Mouse (Mus musculus): Measurements from ENCODE around the gene Pex11b. TPM values are rescaled to one million over a fixed set of nuclear protein-coding genes. Genes with fewer than 3 reads are reported as not detected.
"Not testable (repeated sequence)": the region's sequence is repeated elsewhere in the genome, so short reads cannot be mapped to it uniquely, and the experiment has no call there.

Pex11b gene
- polyA plus RNA-seq, 1 experiment: 61.4 TPM

DNA sequence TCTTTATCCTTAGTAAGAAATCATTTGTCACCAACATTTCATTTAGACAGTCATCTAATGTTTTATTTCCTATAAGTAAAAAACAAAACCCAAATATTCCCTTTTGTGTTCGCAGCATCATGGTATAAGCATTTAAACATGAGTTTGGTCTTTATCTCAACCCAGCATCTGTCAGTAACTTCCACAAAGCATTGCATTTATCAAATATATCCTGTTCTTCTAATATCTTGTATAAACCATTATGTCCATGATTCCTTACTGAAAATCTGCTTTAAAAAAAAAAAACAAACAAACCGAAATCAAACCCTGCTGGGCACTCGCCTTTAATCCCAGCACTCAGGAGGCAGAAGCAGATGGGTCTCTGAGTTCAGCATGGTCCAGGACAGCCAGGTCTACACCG is 28.6 kb upstream of the Pex11b start:
- no peak for DNase-seq (ENCODE audit: extremely low spot score in 1 of 2, low spot score in 1 of 2)

DNA sequence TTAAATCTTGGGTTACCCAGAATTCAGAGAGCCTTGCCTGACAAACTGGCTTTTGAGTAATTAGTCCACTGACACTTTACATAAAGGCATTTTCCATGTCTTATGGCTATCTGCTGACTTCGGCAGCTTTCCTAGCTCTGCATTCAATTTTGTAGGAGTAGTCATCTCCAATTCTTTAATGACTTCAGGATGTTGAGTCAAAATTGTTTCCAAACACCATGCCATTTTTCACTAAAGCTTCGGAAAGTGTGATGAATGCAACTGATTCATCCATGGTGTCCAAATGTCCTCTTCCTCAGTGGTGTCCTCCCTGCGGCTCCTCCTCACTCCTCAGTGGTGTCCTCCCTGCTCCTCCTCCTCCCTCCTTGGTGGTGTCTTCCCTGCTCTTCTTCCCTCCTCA is 17.2 kb upstream of the Pex11b start:
- DNase-seq (ENCODE audit: extremely low spot score in 1 of 2, low spot score in 1 of 2): no peak

DNA sequence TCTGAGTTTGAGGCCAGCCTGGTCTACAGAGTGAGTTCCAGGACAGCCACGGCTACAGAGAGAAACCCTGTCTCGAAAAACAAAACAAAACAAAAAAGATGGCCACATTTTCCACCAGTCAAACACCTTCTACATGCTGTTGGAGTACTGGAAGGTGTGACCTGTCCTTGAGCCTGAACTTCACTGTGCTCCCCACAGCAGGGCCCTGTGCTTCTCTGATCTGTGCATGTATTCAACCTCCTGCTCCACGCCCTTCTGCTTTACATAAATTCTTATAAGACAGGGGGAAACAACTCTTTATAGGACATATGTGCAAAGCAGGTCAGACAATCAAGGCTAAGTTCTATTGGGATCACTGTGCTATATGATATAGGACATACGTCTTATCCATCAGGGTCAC is 12.0 kb upstream of the Pex11b start:
- DNase-seq (ENCODE audit: extremely low spot score in 1 of 2, low spot score in 1 of 2): no peak

DNA sequence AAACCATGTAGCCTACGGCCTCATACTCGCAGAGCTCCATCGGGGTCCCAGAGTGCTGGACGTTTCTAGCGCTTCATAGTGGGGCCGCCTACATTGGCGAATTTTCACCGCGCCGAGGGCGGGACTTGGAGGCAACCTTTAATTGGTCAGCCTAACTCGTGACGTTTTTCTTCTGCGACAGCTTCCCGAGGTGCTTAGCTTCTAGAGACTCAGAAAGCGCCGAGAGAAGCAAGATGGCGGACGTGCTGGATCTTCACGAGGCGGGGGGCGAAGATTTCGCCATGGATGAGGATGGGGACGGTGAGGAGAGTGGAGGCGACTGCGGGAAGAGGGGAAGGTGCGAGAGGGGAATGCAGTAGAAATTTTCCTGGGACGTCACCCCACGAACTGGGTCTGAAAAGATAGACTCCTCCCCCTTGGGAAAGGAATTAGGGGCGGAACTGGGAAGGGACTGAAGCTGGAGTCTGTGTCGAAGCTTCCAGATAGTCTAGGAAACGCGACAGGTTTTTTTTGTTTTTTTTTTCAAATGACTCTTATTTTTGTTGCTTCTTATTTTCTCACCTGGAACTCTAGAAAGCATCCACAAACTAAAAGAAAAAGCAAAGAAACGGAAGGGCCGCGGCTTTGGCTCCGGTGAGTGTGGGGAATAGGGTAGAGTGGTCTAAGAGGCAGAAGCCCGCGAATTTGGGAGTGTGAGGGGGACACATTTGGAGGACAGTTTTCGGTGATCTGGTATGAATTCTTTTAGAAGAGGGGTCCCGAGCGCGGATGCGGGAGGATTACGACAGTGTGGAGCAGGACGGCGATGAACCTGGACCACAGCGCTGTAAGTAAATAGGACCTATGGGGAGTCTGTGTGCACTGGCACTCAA is 5.2 kb upstream of the Pex11b start, which contains the start of gene Rbm8a:
Gene Rbm8a (plus strand): TSS at position 205 of the 872 bp plus-strand sequence.
- peak; percentile 96 to 99 for DNase-seq (ENCODE audit: extremely low spot score in 1 of 2, low spot score in 1 of 2)

DNA sequence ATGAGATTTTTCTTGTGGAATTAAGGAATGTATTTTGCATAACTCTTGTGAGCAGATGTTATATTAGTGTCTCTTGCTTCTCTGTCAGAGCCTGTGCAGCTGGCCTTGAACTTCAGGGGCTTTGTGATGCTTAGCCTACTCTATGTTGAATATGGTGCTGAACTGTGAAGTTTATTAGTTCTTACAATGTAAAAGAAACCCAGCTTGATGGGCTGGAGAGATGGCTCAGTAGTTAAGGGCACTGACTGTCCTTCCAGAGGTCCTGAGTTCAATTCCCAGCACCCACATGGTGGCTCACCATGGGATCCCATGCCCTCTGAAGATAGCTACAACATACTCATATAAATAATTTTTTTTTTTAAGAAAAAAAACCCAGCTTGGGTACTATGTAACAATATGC is 3.1 kb upstream of the Pex11b start:
- DNase-seq (ENCODE audit: extremely low spot score in 1 of 2, low spot score in 1 of 2): no peak

DNA sequence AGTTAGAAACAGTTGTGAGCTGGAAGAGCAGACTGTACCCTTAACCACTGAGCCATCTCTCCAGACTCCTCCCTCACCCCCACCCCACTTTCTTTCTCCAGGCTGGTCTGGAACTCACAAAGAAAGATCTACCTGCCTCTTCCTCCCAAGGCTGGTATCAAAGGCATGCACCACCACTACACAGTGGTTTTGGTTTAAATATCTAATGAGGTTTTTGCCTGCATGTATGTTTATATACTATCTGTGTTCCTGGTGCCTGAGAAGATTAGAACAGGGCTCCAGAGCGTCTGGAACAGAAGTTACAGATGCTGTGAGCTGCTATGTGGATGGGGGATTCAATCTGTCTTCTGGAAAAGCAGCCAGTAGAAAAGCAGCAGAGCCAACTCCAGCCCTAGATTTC is 1.2 kb upstream of the Pex11b start:
- no peak for DNase-seq (ENCODE audit: extremely low spot score in 1 of 2, low spot score in 1 of 2)

DNA sequence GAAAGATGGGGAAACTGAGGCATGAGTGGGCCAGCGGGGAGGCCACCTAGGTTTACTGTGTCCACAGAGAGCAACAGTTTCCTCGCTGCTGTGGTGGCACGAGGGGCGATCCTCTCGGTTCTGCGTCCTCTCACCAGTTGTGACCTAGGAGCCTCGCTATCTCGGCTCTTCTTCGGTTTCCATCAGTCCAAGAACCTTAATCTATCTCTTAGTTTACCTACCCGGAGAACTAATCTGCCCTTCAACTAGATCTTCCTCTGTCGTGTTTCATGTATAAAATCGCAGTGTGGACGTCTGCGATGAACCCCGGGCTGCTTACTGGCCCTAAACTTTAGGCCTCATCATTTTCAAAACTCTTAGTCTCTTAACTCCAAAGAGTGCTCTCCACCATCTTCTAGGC is 730 bp downstream of the Pex11b start:
- DNase-seq (ENCODE audit: extremely low spot score in 1 of 2, low spot score in 1 of 2): no peak

DNA sequence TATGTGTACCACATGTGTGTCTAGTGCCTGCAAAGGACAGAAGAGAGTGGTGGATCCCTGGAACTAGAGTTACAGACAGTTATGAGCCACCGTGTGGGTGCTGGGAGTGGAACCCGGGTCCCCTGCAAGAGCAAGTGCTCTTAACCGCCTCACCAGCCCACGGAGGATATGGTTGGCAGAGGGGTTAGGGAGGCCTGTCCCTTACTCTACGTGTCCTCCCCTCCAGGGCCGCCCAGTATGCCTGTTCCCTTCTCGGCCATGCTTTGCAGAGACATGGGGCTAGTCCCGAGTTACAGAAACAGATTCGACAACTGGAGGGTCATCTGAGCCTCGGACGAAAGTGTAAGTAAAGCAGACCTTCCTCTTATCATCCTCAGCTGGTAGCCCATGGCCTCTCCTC is 1.3 kb downstream of the Pex11b start:
- DNase-seq (ENCODE audit: extremely low spot score in 1 of 2, low spot score in 1 of 2): no peak

DNA sequence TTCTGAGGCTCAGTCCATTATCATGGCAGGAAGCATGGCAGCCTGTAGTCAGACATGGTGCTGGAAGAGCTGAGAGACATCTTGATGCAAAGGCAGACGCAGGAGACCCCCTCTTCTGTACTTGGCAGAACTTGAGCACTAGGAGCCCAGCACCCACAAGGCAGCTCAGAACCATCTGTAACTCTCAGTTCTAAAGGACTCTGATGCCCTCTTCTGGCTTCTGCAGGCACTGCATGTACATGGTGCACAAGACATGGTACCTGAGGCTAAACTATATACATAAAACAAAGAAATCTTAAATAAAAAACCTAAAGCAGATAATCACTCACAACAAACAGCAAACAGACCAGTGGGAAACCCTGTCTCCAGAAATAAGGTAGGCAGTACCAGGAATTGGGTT is 4.0 kb downstream of the Pex11b start:
- DNase-seq (ENCODE audit: extremely low spot score in 1 of 2, low spot score in 1 of 2): peak in 1 of 2 experiments; percentile 78

DNA sequence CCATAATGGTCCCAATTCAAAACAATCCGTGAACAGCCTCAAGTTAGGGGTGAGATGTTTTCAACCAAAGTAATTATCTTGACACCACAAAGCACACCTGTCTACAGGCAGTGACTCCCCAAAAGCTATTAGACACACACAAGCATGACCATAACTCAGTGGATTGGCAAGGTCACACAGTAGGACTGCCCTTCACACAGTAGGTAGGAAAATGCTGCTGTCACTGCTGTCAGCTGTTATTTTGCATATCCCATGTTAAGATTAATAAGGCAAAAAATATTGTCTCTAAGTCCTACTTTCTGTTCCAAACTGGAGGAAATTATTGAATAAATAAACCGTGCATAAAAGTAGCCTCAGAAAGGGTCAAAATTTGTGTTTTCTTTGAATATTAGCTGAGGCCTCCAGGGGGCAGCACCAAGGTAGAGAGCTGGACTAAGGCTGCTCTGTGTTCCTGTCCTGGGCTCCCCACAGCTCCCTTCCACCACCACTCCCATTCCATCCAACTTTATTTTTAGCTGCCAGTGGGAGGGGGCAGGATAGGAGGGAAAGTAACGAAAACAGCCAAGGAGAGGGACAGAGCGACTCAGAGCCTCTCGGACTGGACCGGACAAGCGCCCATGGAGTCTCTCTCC is 10.0 kb downstream of the Pex11b start, which contains the start of gene Itga10:
Gene Itga10 (plus strand): TSS at position 567 of the 632 bp plus-strand sequence.
- peak in 1 of 2 experiments; percentile 41 for DNase-seq (ENCODE audit: extremely low spot score in 1 of 2, low spot score in 1 of 2)

DNA sequence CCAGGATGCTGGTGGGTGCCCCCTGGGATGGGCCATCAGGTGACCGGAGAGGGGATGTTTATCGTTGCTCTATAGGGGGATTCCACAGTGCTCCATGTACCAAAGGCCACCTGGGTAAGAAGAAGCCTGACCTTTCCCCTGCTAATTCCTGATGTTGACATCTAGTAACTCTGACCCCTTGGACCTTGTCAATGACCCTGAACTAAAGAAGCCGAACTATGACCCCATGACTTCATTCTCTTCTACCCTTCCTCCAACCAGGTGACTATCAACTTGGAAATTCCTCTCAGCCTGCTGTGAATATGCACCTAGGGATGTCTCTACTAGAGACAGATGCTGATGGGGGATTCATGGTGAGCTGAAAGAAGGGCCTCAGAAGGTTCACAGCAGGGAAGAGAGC is 12.2 kb downstream of the Pex11b start:
- DNase-seq (ENCODE audit: extremely low spot score in 1 of 2, low spot score in 1 of 2): no peak

DNA sequence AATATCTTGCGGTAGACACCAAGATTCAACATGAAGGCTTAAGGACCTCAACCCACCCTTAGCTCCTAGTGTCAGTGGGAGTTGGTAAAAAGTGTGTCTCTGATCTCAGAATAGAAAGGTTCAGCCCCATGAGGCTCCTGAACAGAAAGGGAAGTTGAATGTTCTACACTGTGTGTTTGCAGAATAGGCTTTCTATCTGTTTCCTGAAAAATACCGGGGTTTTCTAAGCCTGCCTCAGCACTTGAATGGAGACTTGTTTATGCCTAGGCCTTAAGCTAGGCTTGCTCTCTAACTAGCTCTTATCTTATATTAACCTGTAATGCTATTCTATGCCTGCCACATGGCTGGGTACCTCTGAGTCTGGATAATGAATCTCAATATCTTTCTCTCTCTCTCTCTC is 25.7 kb downstream of the Pex11b start:
- no peak for DNase-seq (ENCODE audit: extremely low spot score in 1 of 2, low spot score in 1 of 2)

DNA sequence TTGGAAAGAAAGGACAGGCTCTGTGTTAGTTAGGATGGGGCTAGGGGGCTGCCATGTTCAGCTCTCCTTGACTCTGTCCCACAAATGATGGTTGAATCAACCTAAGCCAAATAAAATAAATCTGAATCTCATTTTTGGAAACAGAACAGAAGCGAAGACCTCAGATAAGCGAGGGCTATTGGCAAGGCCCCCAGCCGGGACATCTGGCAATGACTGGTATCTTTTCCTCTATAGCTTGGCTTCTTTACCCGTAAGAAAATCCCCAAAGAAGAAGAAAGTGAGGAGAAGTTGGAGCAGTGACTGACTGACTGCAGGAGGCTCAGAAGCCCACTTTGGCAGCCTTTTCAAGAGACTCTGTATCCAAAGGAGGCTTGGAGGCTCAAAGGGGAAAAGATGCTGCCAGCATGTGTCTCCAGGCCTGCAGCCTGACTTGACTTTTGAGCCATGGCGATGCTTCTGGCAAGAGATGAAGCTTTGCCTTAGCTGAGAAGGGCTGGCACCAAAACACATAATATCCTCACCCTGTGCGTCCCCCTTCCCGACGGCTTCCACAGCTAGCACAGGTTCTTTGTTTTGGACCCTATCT is 27.6 kb downstream of the Pex11b start:
- DNase-seq (ENCODE audit: extremely low spot score in 1 of 2, low spot score in 1 of 2): no peak

DNA sequence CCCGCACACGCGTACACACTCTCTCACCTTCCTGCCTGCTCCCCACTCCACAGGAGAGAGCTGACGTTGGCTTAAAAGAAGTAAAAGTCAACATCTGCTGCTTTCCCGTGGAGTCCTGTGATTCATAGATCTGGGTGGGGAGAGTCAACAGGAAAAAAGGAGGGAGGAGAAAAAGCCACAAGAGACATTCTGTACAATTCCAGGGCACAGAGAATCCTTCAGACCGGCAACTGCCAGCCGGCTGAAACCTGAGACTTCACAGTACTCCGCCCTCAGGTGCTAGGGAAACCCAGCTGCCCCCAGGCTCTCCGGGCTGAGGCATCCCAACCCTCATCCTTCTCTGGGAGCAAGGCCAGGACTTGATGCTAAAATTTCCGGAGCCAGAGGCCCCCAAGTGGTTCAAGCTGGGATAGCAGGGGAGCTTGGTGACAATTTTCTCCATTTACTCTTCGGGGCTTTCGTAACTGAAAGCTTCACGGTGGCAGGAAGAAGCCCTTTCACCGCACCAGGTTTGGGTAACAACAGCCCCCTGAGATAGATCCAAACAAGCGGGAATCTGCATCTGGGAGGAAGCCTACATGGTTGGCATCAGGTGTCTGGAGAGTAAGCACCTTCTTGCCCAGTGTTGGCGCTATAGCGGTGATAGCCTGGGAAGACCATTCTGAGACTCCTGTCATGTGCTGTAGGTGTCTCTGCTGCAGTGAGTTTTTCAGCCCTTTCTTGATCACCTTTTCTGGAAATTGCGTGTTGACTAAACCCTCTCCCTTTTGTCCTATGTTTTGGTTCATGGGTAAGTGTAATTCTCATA is 28.5 kb downstream of the Pex11b start:
- peak; percentile 81 to 96 for DNase-seq (ENCODE audit: extremely low spot score in 1 of 2, low spot score in 1 of 2)

DNA sequence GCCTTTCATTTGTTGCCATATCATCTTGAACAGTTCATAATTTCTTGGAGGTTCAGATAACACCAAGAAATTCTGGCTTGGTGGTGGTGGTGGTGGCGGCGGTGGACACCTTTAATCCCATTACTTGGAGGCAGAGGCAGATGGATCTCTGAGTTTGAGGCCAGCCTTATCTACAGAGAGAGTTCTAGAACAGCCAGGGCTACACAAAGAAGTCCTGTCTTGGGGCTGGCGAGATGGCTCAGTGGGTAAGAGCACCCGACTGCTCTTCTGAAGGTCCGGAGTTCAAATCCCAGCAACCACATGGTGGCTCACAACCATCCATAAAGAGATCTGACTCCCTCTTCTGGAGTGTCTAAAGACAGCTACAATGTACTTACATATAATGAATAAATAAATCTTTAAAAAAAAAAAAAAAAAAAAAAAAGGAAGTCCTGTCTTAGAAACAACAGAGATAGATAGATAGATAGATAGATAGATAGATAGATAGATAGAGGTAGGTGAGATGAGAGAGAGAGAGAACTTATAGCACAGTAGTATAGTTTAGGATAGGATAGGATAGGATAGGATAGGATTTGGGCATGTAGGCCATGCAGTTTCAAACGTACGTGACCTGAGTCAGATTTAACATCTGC is 30.7 kb downstream of the Pex11b start:
- DNase-seq (ENCODE audit: extremely low spot score in 1 of 2, low spot score in 1 of 2): not testable (repeated sequence)

DNA sequence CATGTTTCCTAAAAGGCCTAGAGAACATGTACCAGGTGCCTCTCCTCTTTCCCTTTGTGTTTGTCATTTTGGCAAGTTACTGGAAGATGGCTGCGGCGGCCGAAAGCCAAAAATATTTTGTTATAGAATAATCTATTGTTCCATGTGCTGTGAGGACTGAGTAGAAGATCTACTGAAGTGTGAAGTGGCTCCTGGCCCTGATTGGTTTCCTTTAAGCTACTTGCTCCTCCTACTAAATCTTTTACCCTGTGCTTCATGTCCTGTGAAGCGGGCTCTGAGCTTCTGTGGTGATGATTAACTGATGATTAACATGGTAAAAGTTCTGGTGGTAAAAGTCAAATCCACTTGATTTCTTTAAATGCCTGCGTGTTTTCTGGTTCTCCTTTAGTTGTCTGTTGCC is 31.7 kb downstream of the Pex11b start:
- DNase-seq (ENCODE audit: extremely low spot score in 1 of 2, low spot score in 1 of 2): no peak

DNA sequence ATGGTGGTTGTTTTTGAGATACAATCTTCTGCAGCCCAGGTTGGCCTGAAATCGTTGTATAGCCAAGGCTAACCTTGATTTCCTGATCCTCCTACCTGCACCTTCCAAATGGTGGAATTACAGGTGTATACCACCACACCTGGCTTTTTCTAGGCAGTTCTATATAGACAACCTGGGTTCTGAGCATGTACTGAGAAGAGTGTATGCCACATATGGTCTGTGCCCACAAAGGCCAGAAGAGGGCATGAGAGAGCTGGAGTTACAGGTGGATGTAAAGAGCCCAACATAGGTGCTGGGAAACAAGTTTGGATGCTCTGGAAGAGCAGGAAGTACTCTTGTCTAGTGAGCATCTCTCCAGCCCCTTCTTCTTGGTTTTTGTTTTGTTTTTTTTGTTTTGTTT is 32.1 kb downstream of the Pex11b start:
- DNase-seq (ENCODE audit: extremely low spot score in 1 of 2, low spot score in 1 of 2): no peak

DNA sequence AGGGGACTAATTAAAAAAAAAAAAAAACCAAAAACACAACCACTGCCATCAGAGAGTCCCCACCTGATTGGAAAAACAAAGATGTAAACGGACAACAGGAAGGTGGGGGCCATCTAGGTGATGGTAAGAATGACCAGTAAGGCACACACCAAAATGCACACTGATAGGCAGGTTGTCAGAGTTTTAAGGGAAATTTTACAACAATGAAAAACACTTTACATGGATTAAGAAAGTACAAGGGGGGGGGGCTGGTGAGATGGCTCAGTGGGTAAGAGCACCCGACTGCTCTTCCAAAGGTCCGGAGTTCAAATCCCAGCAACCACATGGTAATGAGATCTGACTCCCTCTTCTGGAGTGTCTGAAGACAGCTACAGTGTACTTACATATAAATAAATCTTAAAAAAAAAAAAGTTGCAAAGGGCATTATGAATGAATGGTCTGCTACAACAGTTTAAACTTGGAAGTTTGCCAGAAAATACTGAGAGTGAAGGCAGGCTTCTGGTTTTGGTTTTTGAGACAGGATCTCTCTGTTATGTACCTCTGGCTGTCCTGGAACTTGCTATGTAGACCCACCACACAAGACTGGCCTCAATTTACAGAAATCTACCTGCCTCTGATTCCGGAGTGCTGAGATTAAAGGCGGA is 33.4 kb downstream of the Pex11b start:
- no peak for DNase-seq (ENCODE audit: extremely low spot score in 1 of 2, low spot score in 1 of 2)

DNA sequence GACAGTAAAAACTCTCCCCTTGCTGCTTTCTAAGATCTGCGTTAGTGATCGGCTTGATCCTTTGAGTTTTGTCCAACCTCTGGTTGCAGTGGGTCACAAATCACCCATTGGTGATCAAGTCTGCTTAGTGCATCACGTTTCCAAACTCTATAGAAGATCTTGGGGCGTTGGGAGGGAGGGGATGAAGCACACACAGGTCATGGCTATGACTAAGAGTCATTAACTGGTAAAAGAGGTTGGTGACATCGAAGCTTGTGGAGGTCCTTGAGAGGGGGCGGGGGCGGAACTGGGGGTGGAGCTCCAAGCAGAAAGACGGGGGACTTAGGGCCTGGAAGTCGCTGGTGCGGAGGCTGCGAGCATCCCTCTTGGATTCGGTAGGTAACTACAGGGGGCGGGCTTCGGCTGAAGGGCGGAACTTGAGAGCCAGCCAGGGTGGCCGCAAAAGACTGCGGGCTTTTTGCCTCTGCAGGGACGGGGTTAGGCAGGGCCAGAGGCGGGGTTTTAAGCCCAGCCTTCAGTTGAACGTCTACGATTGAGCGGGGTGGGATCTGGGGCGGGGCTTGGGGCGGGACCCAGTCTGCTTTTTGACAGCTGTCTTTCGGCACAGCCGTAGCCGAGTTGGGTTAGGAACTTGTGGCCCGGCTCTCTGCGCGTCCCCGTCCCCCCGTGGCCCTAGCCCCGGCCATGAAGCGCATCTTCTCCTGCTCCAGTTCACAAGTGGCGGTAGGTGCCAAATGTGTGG is 34.7 kb downstream of the Pex11b start, which contains the start of gene Ankrd35:
Gene Ankrd35 (plus strand): TSS at position 405 of the 742 bp plus-strand sequence.
- peak; percentile 52 to 74 for DNase-seq (ENCODE audit: extremely low spot score in 1 of 2, low spot score in 1 of 2)

All from frontal cortex, adult 2 months (tissue).